Mouse (Mus musculus) embryonic facial prominence, embryonic 10.5 days (tissue): ENCODE measurements around the gene Dpyd. TPM values are rescaled to one million over a fixed set of nuclear protein-coding genes. Genes with fewer than 3 reads are reported as not detected.

Experiments
- DNase-seq: peaks from one replicate; pipeline ENCODE4 v3.0.0-alpha.2; 2017; ENCODE audit warnings: low spot score
- H3K27ac ChIP-seq: fragments of 300-500 bp; sonication (generic); replicated peaks from 2 replicates; pipeline ENCODE4 v1.5.1; 2016; ENCODE audit warnings: mild to moderate bottlenecking
- H3K27me3 ChIP-seq: fragments of 300-500 bp; sonication (generic); replicated peaks from 2 replicates; pipeline ENCODE4 v1.6.1; 2016; ENCODE audit warnings: low read depth, mild to moderate bottlenecking; ENCODE audit not compliant: poor library complexity, severe bottlenecking
- H3K36me3 ChIP-seq: fragments of 300-500 bp; sonication (generic); replicated peaks from 2 replicates; pipeline ENCODE4 v1.6.1; 2016; ENCODE audit warnings: mild to moderate bottlenecking, moderate library complexity
- H3K4me1 ChIP-seq: fragments of 300-500 bp; sonication (generic); 2 replicates; pipeline ENCODE4 v1.6.1; 2016
- H3K4me3 ChIP-seq: fragments of 300-500 bp; sonication (generic); 2 replicates; pipeline ENCODE4 v1.5.1; 2016; ENCODE audit warnings: mild to moderate bottlenecking, moderate library complexity
- H3K9me3 ChIP-seq: fragments of 300-500 bp; sonication (generic); 2 replicates; pipeline ENCODE4 v1.6.1; 2016; ENCODE audit warnings: mild to moderate bottlenecking
- WGBS: fragments of 180-500 bp; shearing (Covaris S2); methylation state at CpG from one replicate; pipeline ENCODE4 v1.1.7; 2016; 5-methylcytosine and 5-hydroxymethylcytosine counted together
- polyA plus RNA-seq: library from polyadenylated mRNA; unstranded; fragments of >200 nt; fragmentation: Nextera tagmentation; extraction: Ambion mirVana; gene quantifications from 2 replicates; pipeline ENCODE4 v1.2.1, GENCODE M21; 2016

Gene Dpyd
- polyA plus RNA-seq, 1 experiment from 2014 or later = 6.6 TPM

GRCm38 (mm10) chr3:119158670-119159069 lies 596.7 kb downstream of the Dpyd start:
- H3K36me3 ChIP-seq = no peaks in the 10 kb centered on the region
- no peak for DNase-seq
- H3K9me3 ChIP-seq = no peaks in the 10 kb centered on the region
- H3K4me1 ChIP-seq = peaks cover 8% of the 10 kb centered on the region
- H3K27ac ChIP-seq = no peak overlapping the region
- WGBS = 83% methylated on average over 4 of the region's 4 CpGs
- H3K4me3 ChIP-seq = no peak overlapping the region
- no peaks in the 10 kb centered on the region for H3K27me3 ChIP-seq

GRCm38 (mm10) chr3:119165691-119166090 lies 603.8 kb downstream of the Dpyd start:
- WGBS = 88% methylated on average over 6 of the region's 6 CpGs
- Histone ChIP-seq H3K27me3 (no peaks in the 10 kb centered on the region), H3K36me3 (no peaks in the 10 kb centered on the region), H3K9me3 (no peaks in the 10 kb centered on the region), H3K4me3 (no peak overlapping the region), H3K4me1 (peaks cover 5% of the 10 kb centered on the region; the same call in 1 of the 2 replicates), H3K27ac (no peak overlapping the region)
- DNase-seq = no peak

- Histone ChIP-seq H3K4me1 (peaks cover 5% of the 10 kb centered on the region; the same call in 1 of the 2 replicates), H3K27me3 (no peaks in the 10 kb centered on the region), H3K27ac (no peak overlapping the region), H3K36me3 (no peaks in the 10 kb centered on the region), H3K9me3 (no peaks in the 10 kb centered on the region), H3K4me3 (no peak overlapping the region)
- WGBS = 61% methylated on average over 2 of the region's 2 CpGs
- DNase-seq = no peak
These were observed 606.2 kb downstream of the Dpyd start for GRCm38 (mm10) chr3:119168166-119168565.

- H3K27me3 ChIP-seq = no peaks in the 10 kb centered on the region
- no peak overlapping the region for H3K4me3 ChIP-seq
- 34% methylated on average over 1 of the region's 1 CpGs for WGBS
- H3K9me3 ChIP-seq = no peaks in the 10 kb centered on the region
- H3K36me3 ChIP-seq = no peaks in the 10 kb centered on the region
- H3K27ac ChIP-seq = no peak overlapping the region
- H3K4me1 ChIP-seq = peaks cover 5% of the 10 kb centered on the region; the same call in 1 of the 2 replicates
- DNase-seq = no peak
These were observed 606.7 kb downstream of the Dpyd start for GRCm38 (mm10) chr3:119168661-119169060.

- H3K4me3 ChIP-seq = no peak overlapping the region
- no peaks in the 10 kb centered on the region for H3K9me3 ChIP-seq
- no peak overlapping the region for H3K27ac ChIP-seq
- H3K36me3 ChIP-seq = no peaks in the 10 kb centered on the region
- H3K4me1 ChIP-seq = no peaks in the 10 kb centered on the region
- DNase-seq = no peak
- H3K27me3 ChIP-seq = no peaks in the 10 kb centered on the region
- 96% methylated on average over 3 of the region's 3 CpGs for WGBS
These were observed 621.3 kb downstream of the Dpyd start for GRCm38 (mm10) chr3:119183261-119183660.

GRCm38 (mm10) chr3:119194071-119194470 lies 632.1 kb downstream of the Dpyd start:
- no peaks in the 10 kb centered on the region for H3K4me1 ChIP-seq
- no peaks in the 10 kb centered on the region for H3K27me3 ChIP-seq
- H3K27ac ChIP-seq = no peak overlapping the region
- H3K4me3 ChIP-seq = no peak overlapping the region
- no peaks in the 10 kb centered on the region for H3K9me3 ChIP-seq
- DNase-seq = no peak
- WGBS = 84% methylated on average over 6 of the region's 6 CpGs
- no peaks in the 10 kb centered on the region for H3K36me3 ChIP-seq

GRCm38 (mm10) chr3:119195613-119196012 lies 633.7 kb downstream of the Dpyd start:
- H3K9me3 ChIP-seq = no peaks in the 10 kb centered on the region
- no peak for DNase-seq
- no peaks in the 10 kb centered on the region for H3K27me3 ChIP-seq
- no peak overlapping the region for H3K4me3 ChIP-seq
- H3K27ac ChIP-seq = no peak overlapping the region
- WGBS = 91% methylated on average over 4 of the region's 4 CpGs
- H3K4me1 ChIP-seq = no peaks in the 10 kb centered on the region
- H3K36me3 ChIP-seq = no peaks in the 10 kb centered on the region

GRCm38 (mm10) chr3:119220763-119221412 lies 659.0 kb downstream of the Dpyd start:
- no peak for DNase-seq
- H3K9me3 ChIP-seq = no peaks in the 10 kb centered on the region
- no peaks in the 10 kb centered on the region for H3K4me1 ChIP-seq
- no peaks in the 10 kb centered on the region for H3K27me3 ChIP-seq
- no peak overlapping the region for H3K4me3 ChIP-seq
- WGBS = 71% methylated on average over 2 of the region's 2 CpGs
- H3K36me3 ChIP-seq = no peaks in the 10 kb centered on the region
- no peak overlapping the region for H3K27ac ChIP-seq

GRCm38 (mm10) chr3:119243181-119243580 lies 681.3 kb downstream of the Dpyd start:
- no peak overlapping the region for H3K4me3 ChIP-seq
- H3K36me3 ChIP-seq = no peaks in the 10 kb centered on the region
- WGBS = 86% methylated on average over 3 of the region's 3 CpGs
- no peak for DNase-seq
- no peaks in the 10 kb centered on the region for H3K27me3 ChIP-seq
- H3K27ac ChIP-seq = no peak overlapping the region
- no peaks in the 10 kb centered on the region for H3K9me3 ChIP-seq
- H3K4me1 ChIP-seq = no peaks in the 10 kb centered on the region

GRCm38 (mm10) chr3:119256516-119256915 lies 694.6 kb downstream of the Dpyd start:
- WGBS = 55% methylated on average over 5 of the region's 5 CpGs
- H3K27ac ChIP-seq = no peak overlapping the region
- H3K4me3 ChIP-seq = no peak overlapping the region
- H3K4me1 ChIP-seq = no peaks in the 10 kb centered on the region
- no peaks in the 10 kb centered on the region for H3K9me3 ChIP-seq
- H3K36me3 ChIP-seq = no peaks in the 10 kb centered on the region
- no peaks in the 10 kb centered on the region for H3K27me3 ChIP-seq
- peak; percentile 20 for DNase-seq

GRCm38 (mm10) chr3:119275241-119275640 lies 713.3 kb downstream of the Dpyd start:
- no peaks in the 10 kb centered on the region for H3K27me3 ChIP-seq
- WGBS = 85% methylated on average over 2 of the region's 2 CpGs
- H3K4me3 ChIP-seq = no peak overlapping the region
- no peaks in the 10 kb centered on the region for H3K36me3 ChIP-seq
- H3K9me3 ChIP-seq = no peaks in the 10 kb centered on the region
- no peaks in the 10 kb centered on the region for H3K4me1 ChIP-seq
- no peak overlapping the region for H3K27ac ChIP-seq
- no peak for DNase-seq

GRCm38 (mm10) chr3:119280671-119281070 lies 718.7 kb downstream of the Dpyd start:
- no peak for DNase-seq
- Histone ChIP-seq H3K27me3 (no peaks in the 10 kb centered on the region), H3K4me3 (no peak overlapping the region), H3K4me1 (no peaks in the 10 kb centered on the region), H3K36me3 (no peaks in the 10 kb centered on the region), H3K27ac (no peak overlapping the region), H3K9me3 (no peaks in the 10 kb centered on the region)
- WGBS = 92% methylated on average over 2 of the region's 2 CpGs

- Histone ChIP-seq H3K36me3 (no peaks in the 10 kb centered on the region), H3K4me3 (no peak overlapping the region), H3K27me3 (no peaks in the 10 kb centered on the region), H3K27ac (no peak overlapping the region), H3K9me3 (no peaks in the 10 kb centered on the region; the same call in 1 of the 2 replicates), H3K4me1 (no peaks in the 10 kb centered on the region)
- WGBS = 90% methylated on average over 3 of the region's 3 CpGs
- DNase-seq = no peak
These were observed 752.8 kb downstream of the Dpyd start for GRCm38 (mm10) chr3:119314693-119315092.
